Mouse (Mus musculus) large intestine, adult 2 months (tissue): ENCODE results near the gene Gpr146. TPM values are rescaled to one million over a fixed set of nuclear protein-coding genes. Genes with fewer than 3 reads are reported as not detected.
"Not testable (repeated sequence)": the region's sequence is repeated elsewhere in the genome, so short reads cannot be mapped to it uniquely, and the experiment has no call there.

ENCODE experiments used
- DNase-seq: peaks from one replicate; pipeline ENCODE4 v3.0.0-alpha.2; 2012; ENCODE audit warnings: low read depth, low spot score
- WGBS: fragments of 180-500 bp; shearing (Covaris S2); methylation state at CpG from one replicate; pipeline ENCODE4 v1.1.7; 2018; 5-methylcytosine and 5-hydroxymethylcytosine counted together
- polyA plus RNA-seq: library from polyadenylated mRNA; depleted of rRNA; stranded (reverse); fragments of >200 nt; gene quantifications from 2 replicates; pipeline ENCODE4 v1.2.3, GENCODE M21; 2012; rRNA removed

Gpr146 gene
- polyA plus RNA-seq = 4.4 and 5.8 TPM in 2 replicates

DNA sequence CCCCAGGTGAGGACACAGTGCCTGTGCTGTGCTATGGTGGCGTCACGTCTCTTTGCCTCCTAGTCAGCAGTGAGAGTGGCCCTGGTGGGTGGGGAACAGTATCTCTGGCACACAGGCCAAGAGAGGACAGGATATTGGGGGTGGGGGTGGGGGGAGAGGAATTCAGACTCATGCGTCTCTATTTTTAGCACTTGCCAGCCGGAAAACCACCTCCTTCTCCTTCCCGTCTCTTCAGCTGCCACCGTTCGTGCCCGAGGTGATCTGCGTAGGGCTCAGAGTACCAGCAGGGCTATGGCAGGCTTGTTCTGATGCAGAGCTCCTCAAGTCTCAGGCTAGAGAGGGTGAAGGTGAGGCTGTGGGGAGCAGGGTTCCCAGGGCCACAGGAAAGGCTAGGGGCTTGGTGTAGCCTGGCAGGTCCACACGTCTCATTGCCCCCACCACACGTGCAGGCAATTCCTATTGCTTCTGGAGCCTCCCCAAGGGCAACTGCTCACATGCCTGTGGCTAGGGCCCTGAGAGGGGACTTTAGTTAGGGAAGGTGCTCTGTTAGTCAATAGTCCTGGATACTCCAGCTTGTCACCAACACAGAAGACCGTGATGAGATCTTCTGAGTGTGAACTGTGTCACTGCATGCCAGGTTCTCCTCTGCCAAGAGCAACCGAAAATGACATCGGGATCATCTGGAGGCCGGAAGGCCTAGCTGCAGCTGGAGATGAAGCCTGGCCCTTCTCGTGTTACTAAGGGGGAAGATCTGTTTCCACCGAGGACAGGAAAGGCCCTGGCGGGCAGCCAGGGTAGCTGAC, at the start of gene Gpr146:
Gpr146 (plus strand) TSS at position 230 of the 803 bp plus-strand sequence.
- no peak for DNase-seq
- 68% methylated on average over 18 of the region's 18 CpGs for WGBS

DNA sequence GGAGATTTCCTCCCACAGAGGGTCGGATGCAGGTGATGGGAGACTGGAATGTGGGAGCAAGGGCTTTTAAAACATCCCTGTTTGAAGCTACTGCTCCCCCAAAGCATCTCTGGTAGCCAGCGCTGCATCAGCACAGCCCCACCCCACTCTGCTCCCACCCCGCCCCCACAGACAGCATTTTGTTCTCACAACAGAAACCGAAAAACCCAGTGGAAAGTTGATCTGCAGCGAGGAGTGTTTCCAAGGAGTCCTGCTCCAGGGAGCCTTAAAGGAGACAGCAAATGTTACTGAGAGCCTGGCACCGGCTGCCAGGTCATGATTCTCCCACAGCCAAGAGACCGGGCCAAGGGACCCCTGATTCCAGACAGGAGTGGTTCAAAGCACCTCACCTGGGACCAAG, 46.7 kb upstream of the Gpr146 start:
- whole genome bisulfite sequencing = 72% methylated on average over 7 of the region's 7 CpGs
- DNase-seq = no peak

DNA sequence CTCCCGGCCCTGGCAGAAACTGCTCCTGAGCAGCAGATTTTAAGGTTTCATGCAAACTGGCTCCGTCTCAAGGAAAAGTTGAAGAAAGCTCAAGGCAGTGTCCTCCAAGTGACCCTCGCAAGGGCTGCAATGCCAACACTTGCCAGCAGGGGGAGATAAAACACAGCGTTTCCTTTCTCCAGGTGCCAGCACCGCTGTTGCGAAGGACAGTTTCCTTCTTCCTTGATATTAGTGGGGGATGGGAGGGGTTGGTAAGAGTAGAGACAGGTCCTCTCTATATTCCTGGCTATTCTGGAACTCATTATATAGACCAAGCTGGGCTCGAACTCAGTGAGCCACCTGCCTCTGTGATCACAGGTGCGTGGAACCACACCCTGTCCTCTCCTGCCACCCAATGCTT, 45.8 kb upstream of the Gpr146 start:
- 14% methylated on average over 8 of the region's 8 CpGs for WGBS
- no peak for DNase-seq

DNA sequence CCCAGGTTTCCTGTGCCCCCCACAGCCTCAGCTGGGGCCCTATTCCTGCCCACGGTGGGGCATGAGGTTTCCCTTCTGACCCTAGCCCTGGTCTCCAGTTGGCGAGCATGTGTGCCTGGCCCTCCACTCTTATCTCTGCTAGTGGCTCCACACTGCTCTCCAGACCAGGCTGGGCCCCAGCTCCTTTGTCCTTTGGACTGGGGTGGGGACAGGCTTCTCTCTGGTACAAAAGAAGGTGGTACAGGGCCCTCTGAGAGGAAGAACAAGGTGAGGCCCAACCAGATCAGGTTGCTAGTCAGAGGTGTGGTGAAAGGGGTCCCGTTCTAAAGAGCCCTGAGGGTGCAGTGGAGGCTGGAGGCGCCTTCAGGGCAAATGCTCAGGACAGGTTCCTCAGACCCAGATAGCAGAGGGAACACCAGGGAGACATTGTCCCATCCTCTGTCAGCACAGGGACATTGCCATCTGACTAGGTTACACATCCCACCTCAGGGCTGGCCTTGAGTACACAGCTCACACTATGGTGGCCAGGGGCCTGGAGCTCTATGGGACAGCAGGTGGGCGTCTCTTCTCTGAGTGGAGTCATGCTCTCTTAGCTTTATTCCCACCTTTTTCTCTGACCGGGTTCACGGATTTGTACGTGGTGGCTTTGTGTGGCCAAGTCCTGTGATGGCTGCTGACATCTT, 44.8 kb upstream of the Gpr146 start:
- no peak for DNase-seq
- 48% methylated on average over 8 of the region's 8 CpGs for WGBS

DNA sequence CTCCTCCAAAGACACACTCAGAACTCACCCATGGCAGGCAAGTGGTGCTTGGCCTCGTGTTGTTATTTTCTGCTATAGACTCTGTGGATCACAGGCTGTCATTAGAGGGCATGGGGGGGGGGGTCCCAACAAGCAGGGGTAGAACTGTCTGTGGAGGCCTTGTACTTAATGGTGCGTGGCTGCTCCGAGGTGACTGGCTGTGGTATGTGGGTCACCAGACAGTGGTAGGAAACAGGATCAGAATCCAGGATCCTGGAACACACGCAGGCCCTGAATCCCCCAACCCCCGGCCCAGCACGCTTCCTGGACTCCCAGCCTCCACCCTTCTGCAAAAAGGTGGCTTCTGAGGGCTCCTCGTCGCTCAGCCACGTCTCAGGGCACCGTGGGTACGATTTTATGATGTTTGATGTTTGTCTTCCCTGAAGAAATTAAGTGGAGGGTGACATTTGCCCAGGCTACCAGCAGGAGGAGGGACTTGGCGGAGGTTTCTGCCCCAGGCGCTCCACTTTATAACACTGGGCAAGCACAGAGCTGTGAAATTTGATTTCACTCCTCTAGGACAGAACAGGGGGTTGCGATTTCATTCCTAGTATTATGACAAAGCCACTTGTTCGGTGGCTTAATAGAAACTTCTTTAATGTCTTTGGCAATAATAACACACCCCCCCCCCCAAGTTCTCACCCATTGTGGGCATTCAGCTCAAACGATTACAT, 44.0 kb upstream of the Gpr146 start:
- no peak for DNase-seq
- WGBS = 30% methylated on average over 16 of the region's 16 CpGs

DNA sequence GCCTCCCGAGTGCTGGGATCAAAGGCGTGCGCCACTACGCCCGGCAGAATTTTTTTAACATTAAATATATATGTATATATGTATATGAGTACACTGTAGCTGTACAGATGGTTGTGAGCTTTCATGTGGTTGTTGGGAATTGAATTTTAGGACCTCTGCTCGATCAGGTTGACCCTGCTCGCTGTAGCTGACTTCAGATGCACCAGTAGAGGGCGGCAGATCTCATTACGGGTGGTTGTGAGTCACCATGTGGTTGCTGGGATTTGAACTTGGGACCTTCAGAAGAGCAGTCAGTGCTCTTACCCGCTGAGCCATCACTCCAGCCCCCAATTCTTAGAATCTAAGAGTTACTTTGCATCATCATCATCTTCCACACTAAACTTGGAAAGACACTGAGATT, 43.1 kb upstream of the Gpr146 start:
- WGBS = 86% methylated on average over 10 of the region's 10 CpGs
- not testable (repeated sequence) for DNase-seq

DNA sequence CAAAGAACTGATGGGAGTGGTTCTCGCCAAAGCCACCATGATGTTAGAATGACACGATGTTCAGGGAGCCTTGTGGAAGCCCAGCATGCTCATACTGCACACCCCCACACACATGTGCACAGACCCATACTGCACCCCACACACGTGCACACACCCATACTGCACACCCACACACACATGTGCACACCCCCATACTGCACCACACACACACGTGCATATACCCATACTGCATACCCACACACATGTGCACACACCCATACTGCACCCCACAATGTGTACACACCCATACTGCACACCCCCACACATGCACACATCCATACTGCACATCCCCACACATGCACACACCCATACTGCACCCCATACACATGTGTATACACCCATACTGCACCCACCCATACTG, 41.9 kb upstream of the Gpr146 start:
- DNase-seq = no peak
- WGBS = 79% methylated on average over 4 of the region's 4 CpGs

DNA sequence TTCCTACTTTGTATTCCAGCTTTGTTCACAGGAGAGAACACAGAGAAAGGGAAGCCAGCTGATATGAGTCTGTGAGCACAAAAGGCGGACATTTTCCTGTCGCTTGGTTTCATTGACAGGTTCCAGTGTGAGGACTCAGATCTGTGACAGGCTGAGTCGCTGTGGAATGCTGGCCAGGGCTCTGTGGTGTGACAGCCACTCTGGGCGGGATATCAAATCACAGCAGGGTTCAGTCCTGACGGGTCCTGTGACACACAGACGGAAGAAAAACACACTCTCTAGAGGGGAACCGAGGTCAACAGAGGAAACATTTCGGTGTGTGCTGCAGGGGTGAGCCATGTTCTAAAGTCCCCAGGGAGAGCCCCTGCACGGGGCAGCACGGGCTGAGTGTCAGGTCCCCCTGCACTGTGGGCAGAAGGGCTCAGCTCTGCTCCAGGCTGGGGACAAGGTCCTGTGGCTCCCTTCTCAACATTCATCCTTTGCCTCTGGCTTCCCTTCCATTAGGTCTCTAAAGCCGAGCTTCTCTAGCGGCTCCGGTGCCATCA, 39.6 kb upstream of the Gpr146 start:
- WGBS = 79% methylated on average over 13 of the region's 13 CpGs

DNA sequence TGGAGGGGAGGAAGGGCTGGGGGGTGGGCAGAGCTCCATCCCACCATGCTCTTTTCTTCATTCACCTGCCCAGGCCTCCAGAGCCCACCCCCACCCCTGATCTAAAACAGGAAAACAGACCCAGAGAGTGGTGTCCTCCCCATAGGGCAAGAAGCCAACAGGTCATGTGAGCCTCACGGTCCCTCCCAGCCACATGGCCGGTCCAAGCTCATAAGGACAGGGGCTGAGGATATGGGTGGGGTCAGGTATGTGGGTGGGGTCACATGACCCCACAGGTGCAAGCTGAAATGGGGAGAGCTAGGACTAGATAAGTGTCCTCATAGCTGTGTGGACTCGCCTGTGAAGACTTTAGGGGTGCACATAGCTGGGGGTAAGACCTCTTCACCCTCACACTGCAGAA, 39.1 kb upstream of the Gpr146 start:
- DNase-seq = no peak
- 39% methylated on average over 3 of the region's 3 CpGs for WGBS

More for the DNA sequence above, 39.6 kb upstream of the Gpr146 start:
- no peak for DNase-seq

DNA sequence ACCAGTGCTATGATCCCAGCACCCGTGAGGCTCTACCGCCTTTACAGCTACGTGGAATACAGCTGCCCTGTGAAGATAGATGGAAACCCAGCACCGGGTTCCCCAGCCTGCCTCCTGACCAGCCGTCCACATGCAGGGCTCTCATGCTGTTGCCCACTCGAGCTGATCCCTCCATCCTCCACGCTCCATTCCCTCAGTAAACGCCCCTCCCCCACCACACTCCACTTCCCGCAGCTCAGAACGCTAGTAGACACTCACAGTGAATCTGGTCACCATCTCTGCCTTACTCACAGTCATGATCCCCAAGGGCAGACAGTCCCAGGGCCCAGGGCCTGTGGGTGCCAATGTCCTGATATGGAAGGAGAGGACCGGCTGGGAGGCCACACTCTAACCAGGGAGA, 38.6 kb upstream of the Gpr146 start:
- WGBS = 79% methylated on average over 11 of the region's 11 CpGs
- DNase-seq = no peak

DNA sequence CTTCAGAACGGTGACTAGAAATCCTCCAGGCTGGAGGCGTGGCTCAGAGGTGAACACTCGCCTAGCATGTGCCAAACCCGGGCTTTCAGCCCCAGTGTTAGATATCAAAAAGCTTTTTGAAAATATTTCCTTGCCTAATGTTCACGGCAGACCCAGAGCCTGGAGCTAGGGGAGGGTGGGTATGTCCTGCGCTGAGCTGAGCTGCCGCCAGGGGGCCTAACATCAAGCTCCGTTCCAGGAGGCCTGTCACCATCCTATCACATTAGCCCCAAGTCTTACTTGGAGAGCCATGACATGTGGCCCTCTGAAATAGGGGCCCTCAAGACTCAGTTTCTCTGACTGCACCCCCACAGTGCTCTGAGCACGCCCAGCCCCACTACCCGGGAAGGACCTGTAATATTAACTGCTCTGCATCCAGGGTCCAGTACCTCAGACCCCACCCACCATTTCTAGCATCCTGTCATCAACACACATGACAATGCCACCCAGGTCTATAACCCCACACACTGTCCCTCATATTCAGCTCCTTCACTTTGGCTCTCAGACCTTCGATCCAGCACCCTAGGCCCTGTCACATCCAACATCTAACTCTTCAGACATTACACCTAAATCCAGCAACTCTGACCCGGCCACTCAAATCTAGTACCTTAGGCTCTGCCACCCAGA, 33.3 kb upstream of the Gpr146 start:
- 4% methylated on average over 12 of the region's 12 CpGs for WGBS
- DNase-seq = no peak

DNA sequence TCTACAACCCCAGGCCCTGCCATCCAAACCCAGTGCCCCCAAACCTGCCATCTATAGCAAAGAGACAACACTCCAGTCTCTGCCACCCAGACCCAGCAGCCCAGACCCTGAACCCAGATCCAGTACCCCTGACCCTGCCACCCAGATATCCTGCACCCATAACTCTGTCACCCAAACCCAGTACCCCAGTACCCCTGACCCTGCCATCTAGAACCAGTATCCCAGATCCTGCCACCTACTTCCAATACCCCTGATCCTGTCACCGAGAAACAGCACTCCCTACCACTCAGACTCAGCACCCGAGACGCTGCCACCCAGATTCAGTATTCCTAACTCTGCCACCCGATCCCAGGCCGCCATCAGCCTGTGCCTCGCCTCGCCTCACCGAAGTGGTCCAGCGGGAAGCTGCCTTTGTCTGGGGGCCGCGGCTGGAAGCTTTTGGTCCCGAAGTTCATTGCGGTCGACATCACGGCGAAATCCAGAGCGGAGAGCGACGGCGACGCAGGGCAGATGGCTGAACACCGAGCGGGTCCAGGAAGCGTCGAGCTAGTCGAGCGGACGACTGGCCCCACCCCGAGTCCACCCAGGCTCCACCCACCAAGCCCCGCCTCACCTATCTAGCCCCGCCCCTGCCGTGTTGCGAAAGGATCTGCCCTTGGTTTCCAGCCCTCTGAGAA, 32.7 kb upstream of the Gpr146 start:
- peak; percentile 85 for DNase-seq

DNA sequence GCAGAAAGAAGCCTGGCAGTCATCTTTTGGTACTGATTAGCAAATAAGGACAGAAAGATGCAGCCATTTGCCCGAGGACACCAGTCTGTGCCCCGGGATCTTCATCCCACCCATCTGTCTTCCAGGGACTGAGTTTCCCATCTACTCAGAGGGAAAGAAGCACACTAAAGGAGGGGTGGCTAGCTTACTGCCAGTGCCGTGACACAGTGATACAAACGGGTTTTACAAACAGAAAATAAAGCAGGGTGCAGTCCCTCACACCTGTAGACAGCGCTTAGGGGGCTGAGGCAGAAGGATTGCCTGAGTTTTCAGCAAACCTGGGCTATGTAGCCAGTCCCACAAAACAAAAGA, 32.2 kb upstream of the Gpr146 start:
- no peak for DNase-seq
- WGBS = 9% methylated on average over 5 of the region's 5 CpGs

More for the DNA sequence above, 32.7 kb upstream of the Gpr146 start:
- under 1% methylated on average over 33 of the region's 33 CpGs for WGBS

DNA sequence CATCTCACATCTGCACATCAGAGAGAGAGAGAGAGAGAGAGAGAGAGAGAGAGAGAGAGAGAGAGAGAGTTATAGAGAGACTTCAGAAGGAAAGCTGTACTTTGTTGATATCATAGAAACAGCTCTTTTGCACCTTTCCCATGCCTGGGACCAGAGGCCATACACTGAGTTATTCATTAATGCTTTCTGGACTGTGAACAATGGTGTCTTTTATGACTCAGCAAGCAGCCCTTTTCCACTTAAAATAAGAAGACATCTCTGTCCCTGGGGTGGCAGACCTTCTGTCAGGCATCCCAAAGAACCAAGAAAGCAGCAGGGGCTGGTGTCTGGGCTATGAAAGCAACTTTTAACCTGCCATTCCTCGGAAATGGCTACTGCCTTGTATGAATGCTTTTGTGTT, 30.3 kb upstream of the Gpr146 start:
- WGBS = 28% methylated on average over 1 of the region's 1 CpGs
- DNase-seq = no peak

DNA sequence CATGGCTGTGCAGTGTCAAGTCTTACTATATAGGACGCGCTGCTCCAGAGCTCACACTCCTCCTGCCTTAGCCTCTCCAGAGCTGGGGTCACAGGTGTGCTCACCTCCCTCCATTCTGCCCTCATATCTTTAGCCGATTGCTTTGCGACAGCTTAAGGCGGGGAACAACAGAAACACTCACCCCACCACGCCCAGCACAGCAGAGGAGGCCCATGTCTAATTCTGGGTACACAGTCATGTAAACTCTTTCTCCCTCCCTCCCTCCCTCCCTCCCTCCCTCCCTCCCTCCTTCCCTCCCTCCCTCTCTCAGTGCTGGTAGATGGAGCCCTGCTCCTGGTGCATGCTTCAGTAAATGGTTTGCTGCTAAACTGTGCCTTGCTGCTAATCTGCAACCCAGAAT, 27.8 kb upstream of the Gpr146 start:
- no peak for DNase-seq

DNA sequence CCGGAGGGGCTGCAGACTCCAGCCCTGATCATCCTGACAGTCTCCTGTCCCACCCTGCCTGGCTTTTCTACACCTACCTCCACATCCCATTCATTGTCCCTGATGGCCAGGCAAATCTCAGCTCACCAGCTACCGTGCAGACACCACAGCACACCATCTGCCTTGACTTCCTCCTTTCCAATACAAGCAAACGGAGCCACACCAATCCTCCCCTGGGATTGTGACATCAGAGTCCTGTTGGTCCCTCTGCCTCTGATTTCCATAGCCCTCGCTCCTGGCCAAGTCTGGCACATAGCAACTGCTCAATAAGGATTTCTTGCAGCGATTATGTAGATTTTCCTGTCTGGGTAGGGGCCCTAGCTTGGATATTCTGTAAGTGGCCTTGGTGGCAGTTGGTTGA, 26.4 kb upstream of the Gpr146 start, which contains the start of gene Cox19:
Cox19 (minus strand) TSS at position 285 of the 400 bp plus-strand sequence.
- DNase-seq = no peak
- 17% methylated on average over 5 of the region's 5 CpGs for WGBS

More for the DNA sequence above, 27.8 kb upstream of the Gpr146 start:
- 24% methylated on average over 6 of the region's 6 CpGs for WGBS

DNA sequence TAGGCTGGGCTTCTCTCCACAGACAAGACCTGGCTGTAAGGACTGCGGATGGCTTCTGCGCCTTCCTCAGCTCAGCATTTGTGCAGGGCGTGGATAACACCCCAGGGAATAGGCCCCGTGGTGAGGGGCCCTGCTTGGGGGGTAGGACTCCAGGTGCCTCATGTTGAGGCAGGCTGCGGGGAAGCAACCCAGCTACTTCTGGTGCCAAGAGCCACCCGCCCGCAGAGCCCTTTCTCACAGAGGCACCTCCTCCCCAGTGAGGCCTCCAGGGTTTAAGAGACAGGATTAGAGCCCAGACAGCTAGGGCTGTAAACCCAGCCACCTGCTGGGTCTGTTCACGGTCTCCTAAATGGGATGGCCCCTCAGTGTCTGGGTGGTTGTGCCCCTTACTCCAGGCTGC, 25.9 kb upstream of the Gpr146 start:
- DNase-seq = no peak
- WGBS = 10% methylated on average over 8 of the region's 8 CpGs

DNA sequence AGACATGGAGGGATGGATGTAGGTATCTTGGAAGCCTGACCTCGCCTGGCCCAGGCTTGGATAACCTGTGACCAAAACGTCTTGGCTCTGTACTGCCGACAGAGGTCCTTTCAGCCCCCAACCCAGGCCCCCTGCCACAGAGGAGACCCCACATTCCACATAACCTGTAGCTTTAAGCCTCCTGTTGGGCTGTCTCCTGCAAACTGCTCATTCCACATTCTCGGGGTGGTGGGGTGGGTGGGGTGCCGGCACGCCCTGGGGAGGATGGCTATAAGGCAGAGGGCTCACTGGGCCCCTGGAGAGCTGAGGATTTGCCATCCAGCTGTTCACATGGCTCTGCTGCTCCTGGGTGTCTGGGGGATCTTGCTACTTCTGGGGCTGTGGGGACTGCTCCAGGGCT, 25.2 kb upstream of the Gpr146 start, which contains the start of gene Cyp2w1:
Cyp2w1 (plus strand) TSS at position 301 of the 400 bp plus-strand sequence.
- DNase-seq = no peak
- WGBS = 32% methylated on average over 6 of the region's 6 CpGs

DNA sequence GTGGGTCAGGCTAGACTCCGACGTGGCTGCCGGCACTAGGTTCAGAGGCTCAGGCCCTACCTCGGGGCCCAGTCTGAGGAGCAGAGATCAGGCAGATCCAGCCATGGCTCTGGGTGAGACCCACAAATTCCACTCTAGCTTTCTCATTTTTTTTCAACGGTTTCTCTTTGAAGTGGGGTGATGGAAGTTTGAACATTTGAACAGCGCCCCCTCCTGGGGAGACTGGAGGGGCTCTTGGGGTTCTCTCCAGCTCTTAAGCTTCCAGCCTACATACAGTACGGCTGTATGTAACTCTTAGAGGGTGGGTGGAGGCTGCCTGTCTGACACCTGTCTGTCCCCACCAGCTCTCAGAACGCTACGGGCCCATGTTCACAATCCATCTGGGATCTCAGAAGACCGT, 24.0 kb upstream of the Gpr146 start:
- 21% methylated on average over 10 of the region's 10 CpGs for WGBS
- DNase-seq = no peak
